Mouse (Mus musculus) kidney, adult 18-20 months (tissue): ENCODE results near the gene Mrpl41.

Experiments used
- DNase-seq: peaks from one replicate; pipeline ENCODE4 v3.0.0; 2021

The Mrpl41 gene

DNA sequence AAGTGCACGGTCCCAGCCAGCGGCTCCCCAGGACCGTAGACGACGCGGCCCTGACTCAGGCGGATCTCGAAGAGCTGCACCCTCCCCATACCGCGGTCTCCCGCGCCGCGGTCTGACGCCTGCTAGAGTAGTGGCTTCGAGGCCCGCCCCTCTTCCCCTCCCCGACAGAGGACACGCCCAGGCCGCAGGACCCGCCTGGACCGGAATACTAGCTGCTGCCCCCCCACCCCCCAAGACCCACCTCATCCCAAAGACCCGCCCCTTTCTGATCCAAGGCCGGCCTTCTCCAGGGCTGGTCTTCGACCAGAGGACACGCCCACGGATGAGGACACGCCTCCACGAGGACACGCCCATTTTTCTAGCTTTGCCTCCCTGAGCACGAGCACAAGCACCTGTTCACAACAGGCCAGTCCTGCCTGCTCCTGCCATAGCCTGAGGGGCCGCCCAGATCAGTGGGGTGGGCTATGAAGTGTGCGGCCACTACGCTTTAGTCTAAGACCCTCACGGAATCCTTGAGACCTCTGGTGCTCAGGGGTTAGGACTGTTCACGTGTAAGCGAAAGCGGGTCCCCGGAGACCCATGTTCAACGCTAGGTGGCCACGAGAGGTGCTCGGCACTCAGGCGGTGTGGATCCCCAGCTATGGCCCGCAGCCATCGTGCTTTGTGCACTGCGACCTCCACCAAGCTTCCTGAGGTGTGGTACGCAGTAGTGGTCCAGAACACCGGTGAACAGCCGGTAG, 39.7 kb downstream of the Mrpl41 start, which contains the start of gene Arrdc1:
Arrdc1 (minus strand) TSS at position 196 of the 740 bp plus-strand sequence.
- DNase-seq = peak; percentile 95

DNA sequence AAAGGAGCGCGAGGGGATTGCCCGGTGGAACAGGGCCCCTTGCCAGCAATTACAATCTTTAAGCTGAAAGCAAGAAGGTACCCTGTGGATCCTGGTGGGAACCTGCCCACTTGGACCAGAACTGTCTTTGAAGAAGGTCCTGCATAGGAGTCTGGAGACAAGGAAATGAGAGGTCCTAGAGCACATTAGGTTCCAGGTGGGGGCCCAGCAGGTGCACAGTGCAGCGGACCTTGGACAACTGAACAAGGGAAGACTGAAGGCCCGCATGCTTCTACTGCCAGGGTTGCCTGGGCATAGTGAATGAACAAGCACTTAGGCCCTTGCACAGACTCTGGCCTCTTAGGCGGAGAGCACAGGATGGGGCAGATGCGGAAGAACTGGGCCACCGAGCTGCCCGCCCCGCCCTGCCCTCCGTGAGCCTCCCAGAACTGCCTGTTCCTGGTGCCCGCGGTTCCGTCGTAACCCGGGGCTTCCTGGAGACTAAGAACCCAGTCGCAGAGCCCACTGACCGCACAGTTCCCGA, 40.4 kb downstream of the Mrpl41 start:
- no peak for DNase-seq

DNA sequence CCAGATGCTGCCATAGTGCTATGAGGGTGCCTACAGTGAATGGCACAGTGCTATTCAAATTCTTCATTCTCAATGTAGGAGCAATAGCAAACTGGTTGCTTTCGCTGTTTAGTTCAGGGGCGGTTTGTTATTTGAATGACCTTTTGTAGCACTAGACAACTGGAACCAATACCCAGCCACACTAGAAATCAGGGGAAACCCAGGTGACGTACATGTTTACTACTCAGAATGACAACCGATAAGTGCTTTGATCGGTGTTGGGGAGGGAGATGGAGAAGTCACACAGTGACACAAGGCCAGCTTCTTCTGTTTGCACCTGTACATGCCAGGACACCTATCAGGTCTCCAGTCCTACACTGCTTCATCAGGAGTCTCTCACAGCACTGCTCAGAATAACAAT, 45.3 kb downstream of the Mrpl41 start:
- no peak for DNase-seq

DNA sequence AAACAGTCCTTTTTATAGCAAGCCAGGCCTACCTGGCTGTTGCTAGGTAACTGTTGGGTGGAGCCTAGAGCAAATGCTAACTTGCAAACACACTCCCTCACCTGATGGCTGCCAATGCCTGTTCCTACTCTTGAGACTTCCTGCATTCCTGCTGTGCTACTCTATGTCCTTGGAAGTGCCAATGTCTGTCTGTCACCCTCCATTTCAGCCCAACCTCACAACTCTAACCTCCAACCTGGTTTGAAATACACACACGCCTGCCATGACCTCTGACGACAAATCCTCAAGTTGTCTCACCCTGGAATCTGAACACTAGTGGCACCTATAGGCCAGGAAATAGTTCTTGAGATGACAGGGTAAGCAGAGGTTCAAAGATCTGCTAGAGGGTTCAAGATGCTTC, 45.8 kb downstream of the Mrpl41 start:
- peak; percentile 48 for DNase-seq

DNA sequence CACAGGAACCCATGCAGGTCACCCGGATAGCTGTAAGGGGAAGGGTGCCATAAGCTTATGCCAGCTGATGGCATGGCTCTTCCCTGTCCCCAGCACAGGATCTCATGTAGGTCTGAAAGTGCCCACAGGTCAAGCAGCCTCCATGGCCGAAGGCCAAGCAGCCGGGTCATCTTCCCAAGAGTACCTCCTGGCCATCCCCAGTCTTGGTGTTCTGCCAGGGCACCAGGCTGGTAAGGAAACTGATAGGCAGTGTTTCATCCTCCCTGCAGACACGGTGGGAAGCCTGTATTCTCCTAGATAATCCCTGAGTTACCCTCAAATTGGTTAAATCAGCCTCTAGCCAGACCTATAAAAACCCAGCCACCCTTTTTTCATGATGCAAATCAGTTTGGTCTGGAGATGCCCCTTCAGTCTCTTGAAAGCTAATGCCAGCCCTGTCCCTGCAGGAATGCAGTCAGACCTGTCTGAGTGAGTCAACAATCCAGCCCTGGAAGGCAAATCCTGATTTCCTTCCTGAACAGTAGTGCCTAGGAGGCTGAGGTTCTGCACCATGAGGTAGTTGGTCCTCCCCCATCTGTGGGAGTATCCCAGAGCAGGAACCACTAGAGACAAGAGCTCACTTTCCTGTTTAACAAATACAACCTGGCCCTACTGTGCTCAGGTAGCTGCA, 47.0 kb downstream of the Mrpl41 start:
- DNase-seq = peak; percentile 59

DNA sequence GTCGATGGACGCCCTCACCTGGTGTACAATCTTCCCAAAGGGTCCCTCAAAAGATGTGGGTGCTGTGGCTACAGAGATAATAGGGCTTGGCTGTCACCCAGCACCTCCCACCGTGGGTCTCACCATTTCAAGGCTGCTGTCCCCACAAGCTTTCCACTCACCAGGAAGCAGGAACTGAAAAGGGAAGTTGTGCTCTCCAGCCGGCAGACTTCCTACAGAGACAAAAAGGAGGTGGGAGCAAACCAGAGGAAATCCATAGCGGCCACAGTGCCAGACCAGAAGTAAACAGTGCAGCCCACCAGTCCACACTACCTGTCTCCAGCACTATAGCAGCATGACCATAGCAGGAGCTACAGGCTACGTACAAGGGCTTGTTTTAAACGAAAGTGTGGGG, 47.9 kb downstream of the Mrpl41 start:
- no peak for DNase-seq

DNA sequence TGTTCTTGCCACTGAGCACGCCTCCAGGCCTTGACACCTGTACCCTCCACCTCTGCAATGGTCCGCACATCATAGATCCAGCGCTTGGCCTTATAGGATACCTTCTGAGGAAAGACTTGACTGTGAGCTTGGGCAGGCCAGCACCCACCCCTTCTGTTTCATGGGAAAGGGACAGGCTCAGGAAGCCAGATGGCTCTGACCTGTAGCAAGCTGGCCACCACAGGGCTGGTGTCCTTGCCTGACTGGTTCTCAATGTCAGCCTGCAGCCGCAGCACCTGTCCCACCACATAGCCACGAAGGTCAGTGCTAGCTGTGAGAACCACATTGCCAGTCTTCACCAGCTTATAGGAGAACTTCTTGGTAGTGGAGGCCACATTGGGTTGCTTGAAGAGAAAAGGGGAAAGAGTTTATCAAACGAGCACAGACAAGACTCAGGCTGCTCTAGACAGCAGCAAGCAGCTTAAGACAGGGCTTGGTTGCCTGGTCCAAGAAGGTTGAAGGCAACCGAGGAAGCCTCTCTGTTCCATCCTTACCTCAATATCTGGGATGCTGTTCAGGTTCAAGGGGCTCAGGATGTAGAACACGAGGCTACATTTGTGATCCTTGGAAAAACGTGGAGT, 48.4 kb downstream of the Mrpl41 start:
- DNase-seq = peak; percentile 7

DNA sequence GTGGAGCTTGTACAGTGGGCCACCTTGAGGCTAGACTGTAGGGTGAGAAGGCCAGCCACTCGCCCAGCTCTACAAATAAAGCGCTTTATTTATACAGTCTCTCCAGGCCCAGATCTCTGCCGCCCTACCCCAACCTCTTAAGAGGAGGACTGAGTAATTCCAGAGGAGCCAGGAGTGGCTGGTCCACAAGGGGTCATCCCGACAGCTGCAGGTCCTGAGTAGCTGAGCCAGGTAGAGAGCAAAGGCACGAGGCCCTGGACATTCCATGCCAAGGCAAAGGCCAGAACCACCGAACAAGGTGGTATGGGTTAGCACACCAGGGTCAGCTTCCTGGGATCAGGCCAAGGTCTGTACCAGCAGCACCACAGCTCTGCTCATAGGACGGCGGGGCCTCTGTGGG, 49.6 kb downstream of the Mrpl41 start:
- no peak for DNase-seq
